ENCODE assay signal across 23 mouse cellular contexts in the genomic region with DNA sequence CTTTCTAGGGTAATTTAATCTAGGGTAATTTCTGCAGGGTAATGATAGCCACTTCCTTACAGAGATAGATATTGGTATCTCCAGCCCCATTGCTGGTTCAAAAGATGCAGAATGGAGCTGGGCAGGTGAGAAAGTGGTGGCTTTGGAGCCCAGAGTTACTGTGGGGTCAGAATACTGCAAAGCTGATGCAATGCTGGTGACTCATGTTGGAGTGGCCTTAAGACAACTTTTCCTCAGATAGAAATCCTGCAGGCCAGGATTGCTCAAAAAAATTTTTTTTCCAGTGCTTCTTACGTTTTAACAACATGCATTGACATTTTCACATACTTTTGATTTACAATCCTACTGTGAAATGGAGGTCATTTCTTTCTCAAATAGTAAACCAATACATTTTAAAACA.
A peak's percentile ranks its signal among the peaks of the same experiment; 100 is the strongest.
DNase-seq lines count a peak whose midpoint lies in the region; TF ChIP-seq lines count a peak whose summit lies in the region.
"Had no signal": no experiment of that assay in that cellular context is flagged by ENCODE, and none has a peak within 500 bp of the region (broad histone marks: within the 10 kb centered on the region; RNA-seq: fewer than 3 reads in every experiment).

No protein-coding gene starts in this region.

- no peak for TF ChIP-seq POLR2A in myocyte (IDR thresholded peaks at IDR 0.05; ENCODE audit: insufficient read length, low read depth)

- no peaks in the 10 kb centered on the region for H3K36me3 ChIP-seq in heart, embryonic 10.5 days
- no peaks in the 10 kb centered on the region for H3K36me3 ChIP-seq in myocyte (ENCODE audit: control insufficient read depth, insufficient read depth)
- H3K36me3 ChIP-seq: embryonic facial prominence, embryonic 12.5 days; embryonic facial prominence, embryonic 15.5 days; heart, embryonic 13.5 days had no signal

- no peak overlapping the region for H3K27ac ChIP-seq in heart, embryonic 10.5 days
- H3K27ac ChIP-seq: embryonic facial prominence, embryonic 12.5 days; embryonic facial prominence, embryonic 15.5 days; gastrocnemius, adult 2 months; heart, embryonic 13.5 days; hindbrain, embryonic 14.5 days; hindbrain, postnatal 0 days had no signal

- no peaks in the 10 kb centered on the region for H3K27me3 ChIP-seq in heart, embryonic 10.5 days (ENCODE audit: insufficient read depth, poor library complexity, severe bottlenecking)
- H3K27me3 ChIP-seq in myocyte (ENCODE audit: control insufficient read depth, insufficient read depth, insufficient read length) = no peaks in the 10 kb centered on the region
- H3K27me3 ChIP-seq: embryonic facial prominence, embryonic 12.5 days; embryonic facial prominence, embryonic 15.5 days; heart, embryonic 13.5 days had no signal

- H3K79me2 ChIP-seq in myocyte (ENCODE audit: control insufficient read depth, insufficient read depth) = no peaks in the 10 kb centered on the region

- H3K4me2 ChIP-seq in myocyte (ENCODE audit: low read depth) = no peak overlapping the region
- H3K4me2 ChIP-seq: embryonic facial prominence, embryonic 12.5 days; embryonic facial prominence, embryonic 15.5 days; heart, embryonic 13.5 days; hindbrain, embryonic 14.5 days had no signal

- DNase-seq in adrenal gland, adult 2 months = peak; percentile 37
- DNase-seq in adrenal gland, adult 8-10 months = no peak
- DNase-seq in heart, adult 11 months = peak; percentile 31
- no peak for DNase-seq in heart, embryonic 10.5 days (ENCODE audit: low spot score)
- DNase-seq in NIH3T3 (ENCODE audit: low read depth) = peak; percentile 61
- DNase-seq in layer of hippocampus, postnatal 25 days (ENCODE audit: extremely low spot score in 1 of 2, low spot score in 1 of 2) = no peak
- DNase-seq in cerebellum, postnatal 14 days = no peak
- DNase-seq: cerebellum, adult 11-12 months; cerebellum, adult 9-10 months; cerebellum, postnatal 25 days; forebrain, postnatal 0 days; gastrocnemius, adult 2 months; gastrocnemius, postnatal 14 days; heart, adult 18-20 months; heart, postnatal 14 days; heart, postnatal 4 days; kidney, adult 18-20 months had no signal

- H3K4me1 ChIP-seq in heart, embryonic 10.5 days = no peaks in the 10 kb centered on the region
- H3K4me1 ChIP-seq: embryonic facial prominence, embryonic 12.5 days; embryonic facial prominence, embryonic 15.5 days; heart, embryonic 13.5 days had no signal

- H3K9me3 ChIP-seq in heart, embryonic 10.5 days = no peaks in the 10 kb centered on the region
- H3K9me3 ChIP-seq: embryonic facial prominence, embryonic 12.5 days; embryonic facial prominence, embryonic 15.5 days; heart, embryonic 13.5 days had no signal

- H3ac ChIP-seq in myocyte (ENCODE audit: control insufficient read depth, insufficient read length) = no peak overlapping the region

- WGBS in heart, embryonic 10.5 days = 79% methylated on average over 1 of the region's 1 CpGs

- no peak overlapping the region for H3K4me3 ChIP-seq in heart, embryonic 10.5 days
- H3K4me3 ChIP-seq in myocyte = no peak overlapping the region
- H3K4me3 ChIP-seq: embryonic facial prominence, embryonic 12.5 days; embryonic facial prominence, embryonic 15.5 days; gastrocnemius, adult 2 months; heart, embryonic 13.5 days had no signal

TF ChIP-seq in myocyte, 11 proteins besides CTCF, POLR2A, EP300 and RAD21:
- no peak for TF ChIP-seq MYOD1 (IDR thresholded peaks at IDR 0.05; ENCODE audit: control insufficient read depth in 1 of 3, insufficient read length in 2 of 3, low read depth in 2 of 3)
- peak; percentile 90 for TF ChIP-seq CEBPB (IDR thresholded peaks at IDR 0.05; ENCODE audit: insufficient read depth, poor library complexity, severe bottlenecking)

Comparison
In these comparisons a context has a peak if more than half of its experiments do, and no peak if none do; other contexts are left out.
1. DNase-seq: peak in adrenal gland, adult 2 months (single experiment), heart, adult 11 months (single experiment) and NIH3T3 (single experiment); none in adrenal gland, adult 8-10 months (single experiment), heart, embryonic 10.5 days (single experiment), layer of hippocampus, postnatal 25 days (0 of 2) and cerebellum, postnatal 14 days (0 of 2).